Mouse (Mus musculus) limb, embryonic 12.5 days (tissue): Measurements from ENCODE around the gene Tcf20. TPM values are rescaled to one million over a fixed set of nuclear protein-coding genes. Genes with fewer than 3 reads are reported as not detected.
"Not testable (repeated sequence)": the region's sequence is repeated elsewhere in the genome, so short reads cannot be mapped to it uniquely, and the experiment has no call there.

ENCODE experiments used
- ATAC-seq: fragments of 200-750 bp; cut with Nextera tagmentation; 2 replicates; pipeline ENCODE4 v1.8.0; 2017; ENCODE audit warnings: low read depth, moderate TSS enrichment; ENCODE audit not compliant: insufficient number of reproducible peaks, insufficient read depth, low FRiP score, low TSS enrichment
- H3K27ac ChIP-seq: fragments of 300-500 bp; sonication (generic); 2 replicates; pipeline ENCODE4 v1.5.1; 2016; ENCODE audit warnings: mild to moderate bottlenecking, moderate library complexity
- H3K27me3 ChIP-seq: fragments of 300-500 bp; sonication (generic); 2 replicates; pipeline ENCODE4 v1.6.1; 2016; ENCODE audit warnings: mild to moderate bottlenecking, moderate library complexity
- H3K36me3 ChIP-seq: fragments of 300-500 bp; sonication (generic); 2 replicates; pipeline ENCODE4 v1.6.1; 2016; ENCODE audit warnings: mild to moderate bottlenecking, moderate library complexity
- H3K4me1 ChIP-seq: fragments of 300-500 bp; sonication (generic); replicated peaks from 2 replicates; pipeline ENCODE4 v1.6.1; 2016
- H3K4me2 ChIP-seq: fragments of 300-500 bp; sonication (generic); 2 replicates; pipeline ENCODE4 v1.6.1; 2016; ENCODE audit warnings: mild to moderate bottlenecking, moderate library complexity
- H3K4me3 ChIP-seq: fragments of 300-500 bp; sonication (generic); replicated peaks from 2 replicates; pipeline ENCODE4 v1.5.1; 2016; ENCODE audit warnings: mild to moderate bottlenecking
- H3K9ac ChIP-seq: fragments of 300-500 bp; sonication (generic); replicated peaks from 2 replicates; pipeline ENCODE4 v1.6.1; 2016; ENCODE audit warnings: mild to moderate bottlenecking, moderate library complexity
- H3K9me3 ChIP-seq: fragments of 300-500 bp; sonication (generic); 2 replicates; pipeline ENCODE4 v1.6.1; 2016; ENCODE audit warnings: mild to moderate bottlenecking, moderate library complexity
- WGBS: fragments of 180-500 bp; shearing (Covaris S2); methylation state at CpG from one replicate; pipeline ENCODE4 v1.1.7; 2016; 5-methylcytosine and 5-hydroxymethylcytosine counted together
- polyA plus RNA-seq: library from polyadenylated mRNA; unstranded; fragments of >200 nt; fragmentation: Nextera tagmentation; extraction: Ambion mirVana; gene quantifications from 2 replicates; pipeline ENCODE4 v1.2.1, GENCODE M21; 2016

Tcf20 gene
- polyA plus RNA-seq, 1 experiment from 2014 or later = 13.6 TPM

GRCm38 (mm10) chr15:82898740-82899675 is 88.7 kb downstream of the Tcf20 start:
- Histone ChIP-seq H3K9me3 (no peaks in the 10 kb centered on the region), H3K4me3 (peak overlapping the region; percentile 99), H3K27me3 (0 out of 2 replicates have a peak, but pooled peaks cover 3% of the 10 kb centered on the region), H3K9ac (peak overlapping the region; percentile 94), H3K4me1 (peaks cover 47% of the 10 kb centered on the region), H3K36me3 (no peaks in the 10 kb centered on the region), H3K27ac (peak overlapping the region; percentile 96), H3K4me2 (peak overlapping the region; percentile 89)
- peak; percentile 63 for ATAC-seq
- 1% methylated on average over 88 of the region's 98 CpGs for WGBS

DNA sequence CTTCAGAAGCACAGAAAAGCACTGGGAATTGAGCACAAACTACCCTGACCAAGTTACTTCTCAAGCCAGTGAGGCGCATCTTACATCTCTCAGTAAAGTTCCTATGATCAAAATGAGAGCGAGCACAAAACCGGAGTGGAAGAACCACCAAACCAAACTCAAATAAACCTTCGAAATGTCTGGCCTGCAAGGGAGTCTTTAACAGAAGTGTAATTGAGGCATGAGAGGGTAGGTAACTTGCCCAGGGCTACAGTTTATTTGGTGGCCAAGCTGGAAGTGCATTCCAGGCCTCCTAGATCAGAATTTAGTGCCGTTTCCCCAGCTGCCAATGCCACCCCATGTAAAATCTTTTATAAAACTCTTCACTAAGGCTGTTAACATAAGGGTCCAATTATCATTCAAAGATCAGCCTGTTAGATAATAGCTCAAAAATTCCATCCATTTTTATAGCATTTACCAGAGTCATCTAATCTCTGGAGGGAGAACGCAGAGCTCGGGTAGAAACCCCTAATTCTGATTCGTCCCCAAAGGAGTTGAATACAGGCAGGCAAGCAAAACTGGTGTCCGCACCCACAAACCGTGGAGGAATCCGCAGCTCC is 89.4 kb downstream of the Tcf20 start:
- Histone ChIP-seq H3K9me3 (no peaks in the 10 kb centered on the region), H3K4me1 (peaks cover 47% of the 10 kb centered on the region), H3K27me3 (no peaks in the 10 kb centered on the region), H3K4me3 (peak overlapping the region; percentile 99), H3K27ac (peak overlapping the region; percentile 96), H3K4me2 (peak overlapping the region; percentile 89), H3K36me3 (no peaks in the 10 kb centered on the region), H3K9ac (peak overlapping the region; percentile 94)
- WGBS = 10% methylated on average over 11 of the region's 11 CpGs
- no peak for ATAC-seq

DNA sequence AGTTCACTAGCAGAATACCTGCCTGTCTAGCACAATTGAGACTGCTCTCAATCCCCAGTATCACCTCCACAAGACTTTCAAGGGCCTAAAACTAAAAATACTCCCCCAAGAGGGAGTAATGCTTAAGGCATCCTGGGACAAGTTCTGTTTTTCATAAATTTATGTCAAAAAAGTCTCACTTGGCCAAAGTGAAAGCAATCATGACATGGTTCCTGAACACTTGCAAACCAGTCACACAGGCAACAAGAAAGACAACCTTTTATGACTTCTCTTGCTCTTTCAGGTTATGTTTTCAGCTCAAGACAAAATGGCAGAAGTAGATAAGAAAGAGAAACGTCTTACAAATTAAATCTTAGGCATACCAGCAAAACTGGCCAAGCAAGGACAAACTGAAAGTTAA is 91.3 kb downstream of the Tcf20 start:
- ATAC-seq = no peak
- no peaks in the 10 kb centered on the region for H3K36me3 ChIP-seq
- no peak overlapping the region for H3K27ac ChIP-seq
- no peak overlapping the region for H3K9ac ChIP-seq
- H3K9me3 ChIP-seq = no peaks in the 10 kb centered on the region
- H3K27me3 ChIP-seq = no peaks in the 10 kb centered on the region
- 61% methylated on average over 1 of the region's 1 CpGs for WGBS
- peaks cover 31% of the 10 kb centered on the region for H3K4me1 ChIP-seq
- no peak overlapping the region for H3K4me3 ChIP-seq
- H3K4me2 ChIP-seq = no peak overlapping the region

DNA sequence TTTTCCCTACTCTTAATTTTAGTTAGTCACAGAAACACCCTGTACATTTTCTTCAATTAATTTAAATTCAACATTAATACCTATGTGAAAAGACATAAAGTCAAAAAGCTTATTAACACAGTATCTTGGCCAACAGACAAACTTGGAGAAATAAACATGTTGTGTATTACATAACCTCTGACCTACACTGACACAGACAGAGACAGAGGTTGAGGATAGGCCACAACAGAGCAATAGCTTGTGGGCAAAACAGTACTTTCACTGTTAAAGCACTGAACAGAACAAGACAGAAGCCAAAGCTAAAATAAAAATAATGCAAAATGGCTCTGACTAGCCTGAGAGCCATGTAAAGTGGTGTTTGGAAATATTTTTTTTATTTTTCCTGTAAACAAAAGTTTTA is 97.2 kb downstream of the Tcf20 start:
- Histone ChIP-seq H3K27me3 (no peaks in the 10 kb centered on the region), H3K9me3 (no peaks in the 10 kb centered on the region), H3K36me3 (no peaks in the 10 kb centered on the region), H3K4me1 (0 out of 2 replicates have a peak, but pooled peaks cover 5% of the 10 kb centered on the region), H3K9ac (no peak overlapping the region), H3K4me2 (no peak overlapping the region), H3K27ac (no peak overlapping the region), H3K4me3 (no peak overlapping the region)
- ATAC-seq = no peak

DNA sequence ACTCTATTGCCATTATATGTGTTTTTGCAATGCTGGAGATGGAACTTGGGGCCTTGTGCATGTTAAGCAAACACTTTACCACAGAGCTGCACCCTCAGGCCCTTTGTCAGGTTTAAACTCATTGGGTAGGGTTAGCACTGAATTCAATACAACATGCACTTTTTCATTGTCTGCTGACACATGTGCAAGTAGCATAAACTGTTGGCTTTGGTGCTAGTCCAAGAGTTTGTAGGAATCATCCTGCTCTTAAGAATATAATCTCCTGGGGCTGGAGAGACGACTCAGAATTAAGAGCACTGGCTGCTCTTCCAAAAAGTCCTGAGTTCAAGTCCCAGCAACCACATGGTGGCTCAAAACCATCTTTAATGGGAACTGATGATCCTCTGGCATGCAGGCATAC is 98.2 kb downstream of the Tcf20 start:
- ATAC-seq = no peak
- no peaks in the 10 kb centered on the region for H3K27me3 ChIP-seq
- no peak overlapping the region for H3K9ac ChIP-seq
- WGBS = 78% methylated on average over 1 of the region's 1 CpGs
- no peak overlapping the region for H3K4me3 ChIP-seq
- H3K36me3 ChIP-seq = no peaks in the 10 kb centered on the region; the same call in 1 of the 2 replicates
- no peak overlapping the region for H3K4me2 ChIP-seq
- H3K9me3 ChIP-seq = no peaks in the 10 kb centered on the region
- H3K27ac ChIP-seq = no peak overlapping the region
- 0 out of 2 replicates have a peak, but pooled peaks cover 3% of the 10 kb centered on the region for H3K4me1 ChIP-seq

DNA sequence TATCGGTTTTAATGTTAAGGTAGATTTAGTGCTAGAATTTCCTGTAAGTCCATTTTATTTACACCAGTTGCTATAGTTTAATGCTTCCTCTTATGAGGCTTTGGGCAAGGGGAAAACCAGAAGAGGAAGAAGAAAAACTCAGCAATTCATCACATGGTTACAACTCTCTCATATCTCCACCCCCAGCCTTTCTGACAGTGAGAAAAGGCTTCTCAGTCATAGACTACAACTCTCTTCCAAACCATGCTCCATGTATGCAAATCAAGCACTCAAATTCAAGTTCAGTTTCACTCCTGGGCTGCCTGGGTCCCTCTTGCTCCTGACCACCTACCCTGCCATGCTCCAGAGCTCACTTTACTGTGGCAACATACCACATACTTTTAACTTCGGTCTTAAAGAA is 99.2 kb downstream of the Tcf20 start:
- no peaks in the 10 kb centered on the region for H3K9me3 ChIP-seq
- H3K27ac ChIP-seq = no peak overlapping the region
- H3K4me1 ChIP-seq = 0 out of 2 replicates have a peak, but pooled peaks cover 3% of the 10 kb centered on the region
- no peak for ATAC-seq
- H3K4me2 ChIP-seq = no peak overlapping the region
- no peak overlapping the region for H3K4me3 ChIP-seq
- H3K27me3 ChIP-seq = no peaks in the 10 kb centered on the region
- H3K36me3 ChIP-seq = no peaks in the 10 kb centered on the region; the same call in 1 of the 2 replicates
- WGBS = 86% methylated on average over 2 of the region's 2 CpGs
- H3K9ac ChIP-seq = no peak overlapping the region

GRCm38 (mm10) chr15:82877309-82877708 is 110.4 kb downstream of the Tcf20 start:
- Histone ChIP-seq H3K4me2 (no peak overlapping the region), H3K36me3 (no peaks in the 10 kb centered on the region), H3K4me1 (no peaks in the 10 kb centered on the region), H3K9me3 (no peaks in the 10 kb centered on the region), H3K9ac (no peak overlapping the region), H3K27me3 (no peaks in the 10 kb centered on the region), H3K4me3 (no peak overlapping the region), H3K27ac (no peak overlapping the region)
- no peak for ATAC-seq

DNA sequence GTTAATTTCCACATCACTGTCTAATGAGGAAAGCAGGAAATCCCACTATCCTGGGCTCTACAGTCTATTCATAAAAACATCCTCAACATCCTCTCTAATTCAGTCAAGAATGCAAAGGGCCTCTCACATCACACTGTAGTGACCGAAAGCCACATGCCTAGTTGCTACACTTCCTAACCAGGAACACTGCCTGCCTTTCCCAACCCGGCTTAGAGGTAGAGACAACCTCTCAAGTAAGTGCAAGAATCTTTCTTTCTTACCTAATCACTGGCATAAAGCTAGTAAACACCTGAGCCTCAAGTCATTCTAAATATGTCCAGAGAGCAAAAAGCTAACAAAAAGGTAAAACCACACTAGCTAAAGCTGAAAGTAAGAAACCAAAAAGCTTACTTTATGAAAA is 110.8 kb downstream of the Tcf20 start:
- ATAC-seq = no peak
- H3K4me2 ChIP-seq = no peak overlapping the region
- 88% methylated on average over 2 of the region's 2 CpGs for WGBS
- no peaks in the 10 kb centered on the region for H3K27me3 ChIP-seq
- H3K4me3 ChIP-seq = no peak overlapping the region
- H3K9me3 ChIP-seq = no peaks in the 10 kb centered on the region
- no peak overlapping the region for H3K27ac ChIP-seq
- no peaks in the 10 kb centered on the region for H3K36me3 ChIP-seq
- H3K9ac ChIP-seq = no peak overlapping the region
- no peaks in the 10 kb centered on the region for H3K4me1 ChIP-seq

DNA sequence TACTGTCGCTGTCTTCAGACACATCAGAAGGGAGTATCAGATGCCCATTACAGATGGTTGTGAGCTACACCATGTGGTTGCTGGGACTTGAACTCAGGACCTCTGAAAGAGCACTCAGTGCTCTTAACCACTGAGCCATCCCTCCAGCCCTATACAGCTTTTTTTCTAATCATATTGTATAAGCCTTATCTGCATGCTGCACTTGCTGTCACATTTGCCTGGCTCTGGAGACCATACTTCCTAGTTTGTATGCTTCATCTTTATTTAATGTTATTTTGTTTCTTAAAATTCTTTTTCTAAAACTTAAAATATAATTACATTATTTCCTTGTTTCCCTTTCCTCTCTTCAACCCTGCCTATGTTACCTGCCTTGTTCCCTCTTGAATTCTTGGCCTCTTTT is 115.6 kb downstream of the Tcf20 start:
- Histone ChIP-seq H3K36me3 (no peaks in the 10 kb centered on the region), H3K9me3 (no peaks in the 10 kb centered on the region), H3K4me1 (peaks cover 3% of the 10 kb centered on the region; the same call in 1 of the 2 replicates), H3K27ac (no peak overlapping the region), H3K4me3 (no peak overlapping the region), H3K9ac (no peak overlapping the region), H3K27me3 (no peaks in the 10 kb centered on the region), H3K4me2 (no peak overlapping the region)
- no peak for ATAC-seq
- WGBS = 89% methylated on average over 1 of the region's 1 CpGs

DNA sequence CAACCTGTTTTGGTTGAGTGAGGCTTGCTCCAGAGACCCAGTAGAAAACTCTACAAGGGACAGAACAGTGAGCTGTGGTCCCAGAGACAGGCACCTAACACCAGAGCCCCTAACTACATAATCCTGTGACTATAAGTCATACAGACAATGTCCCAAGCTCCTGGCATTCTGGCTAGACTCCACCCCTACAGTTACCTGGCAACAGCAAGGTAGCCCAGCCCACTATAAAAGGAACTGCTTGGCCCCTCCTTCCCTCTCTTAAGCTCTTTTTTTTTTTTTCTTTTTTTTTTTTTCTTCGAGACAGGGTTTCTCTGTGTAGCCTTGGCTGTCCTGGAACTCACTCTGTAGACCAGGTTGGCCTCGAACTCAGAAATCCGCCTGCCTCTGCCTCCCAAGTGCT is 121.4 kb downstream of the Tcf20 start:
- H3K27ac ChIP-seq, H3K4me3 ChIP-seq, H3K36me3 ChIP-seq, H3K4me2 ChIP-seq, H3K27me3 ChIP-seq, ATAC-seq, H3K9me3 ChIP-seq, H3K9ac ChIP-seq, H3K4me1 ChIP-seq: not testable (repeated sequence)
- WGBS = 100% methylated on average over 3 of the region's 3 CpGs

DNA sequence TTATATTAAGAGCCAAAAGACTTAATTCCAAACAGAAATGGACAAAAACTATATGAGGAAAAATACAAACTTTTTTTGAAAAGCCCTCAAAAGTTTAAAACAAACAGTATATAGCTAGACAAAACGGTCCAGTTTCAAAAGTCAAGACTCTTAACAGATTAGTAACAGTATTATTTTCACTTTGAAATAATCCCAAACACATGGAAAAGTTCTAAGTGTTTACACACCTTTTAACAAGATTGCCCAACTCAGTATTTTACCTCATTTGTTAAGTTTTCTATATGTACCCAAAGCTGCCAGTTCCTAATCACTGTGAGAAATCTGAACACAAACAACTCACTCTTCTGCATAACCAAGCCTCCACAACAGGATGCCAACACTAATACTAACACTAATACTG is 124.0 kb downstream of the Tcf20 start:
- WGBS = 79% methylated on average over 1 of the region's 1 CpGs
- Histone ChIP-seq H3K4me2 (no peak overlapping the region), H3K27me3 (no peaks in the 10 kb centered on the region), H3K9ac (no peak overlapping the region), H3K9me3 (no peaks in the 10 kb centered on the region), H3K4me3 (no peak overlapping the region), H3K27ac (no peak overlapping the region), H3K36me3 (no peaks in the 10 kb centered on the region), H3K4me1 (0 out of 2 replicates have a peak, but pooled peaks cover 6% of the 10 kb centered on the region)
- no peak for ATAC-seq
